Mouse (Mus musculus) stomach, embryonic 14.5 days (tissue): Measurements from ENCODE around the gene Gm9803. TPM values are rescaled to one million over a fixed set of nuclear protein-coding genes. Genes with fewer than 3 reads are reported as not detected.

Source experiments
- ATAC-seq: fragments of 200-750 bp; cut with Nextera tagmentation; 2 replicates; pipeline ENCODE4 v1.8.0; 2017; ENCODE audit warnings: low read depth, moderate TSS enrichment; ENCODE audit not compliant: insufficient number of reproducible peaks, insufficient read depth, low FRiP score
- H3K27ac ChIP-seq: fragments of 300-500 bp; sonication (generic); 2 replicates; pipeline ENCODE4 v1.5.1; 2014; ENCODE audit warnings: mild to moderate bottlenecking, low read length, moderate library complexity, mixed read lengths
- H3K27me3 ChIP-seq: fragments of 300-500 bp; sonication (generic); 2 replicates; pipeline ENCODE4 v1.6.1; 2014; ENCODE audit warnings: low read length, control low read depth, mixed read lengths; ENCODE audit not compliant: control insufficient read depth, insufficient read depth
- H3K36me3 ChIP-seq: fragments of 300-500 bp; sonication (generic); 2 replicates; pipeline ENCODE4 v1.6.1; 2014; ENCODE audit warnings: mild to moderate bottlenecking, control low read depth, low read length, moderate library complexity, mixed read lengths; ENCODE audit not compliant: control insufficient read depth, insufficient read depth
- H3K4me1 ChIP-seq: fragments of 300-500 bp; sonication (generic); 2 replicates; pipeline ENCODE4 v1.6.1; 2014; ENCODE audit warnings: low read length, control low read depth, mixed read lengths; ENCODE audit not compliant: control insufficient read depth, insufficient read depth
- H3K4me2 ChIP-seq: fragments of 300-500 bp; sonication (generic); replicated peaks from 2 replicates; pipeline ENCODE4 v1.6.1; 2014; ENCODE audit warnings: low read depth, low read length, control low read depth
- H3K4me3 ChIP-seq: fragments of 300-500 bp; sonication (generic); 2 replicates; pipeline ENCODE4 v1.5.1; 2014; ENCODE audit warnings: low read depth, low read length, control low read depth
- H3K9ac ChIP-seq: fragments of 300-500 bp; sonication (generic); replicated peaks from 2 replicates; pipeline ENCODE4 v1.6.1; 2014; ENCODE audit warnings: low read depth, mild to moderate bottlenecking, control low read depth, low read length, moderate library complexity, mixed read lengths
- H3K9me3 ChIP-seq: fragments of 300-500 bp; sonication (generic); 2 replicates; pipeline ENCODE4 v1.6.1; 2016; ENCODE audit warnings: low read depth, low read length, control low read depth; ENCODE audit not compliant: control insufficient read depth
- WGBS: fragments of 180-500 bp; shearing (Covaris S2); extraction: QIAGEN DNeasy Blood & Tissue Kit; methylation state at CpG from one replicate; pipeline ENCODE4 v1.1.7; 2014; 5-methylcytosine and 5-hydroxymethylcytosine counted together
- polyA plus RNA-seq: library from polyadenylated mRNA; unstranded; fragments of >200 nt; fragmentation: Nextera tagmentation; extraction: Ambion mirVana; gene quantifications from 2 replicates; pipeline ENCODE4 v1.2.1, GENCODE M21; 2014

Gm9803 gene
- polyA plus RNA-seq, 1 experiment from 2014 or later, result 13.6 TPM

GRCm38 (mm10) chr10:43481179-43481578 is 42.7 kb upstream of the Gm9803 start:
- 35% methylated on average over 4 of the region's 4 CpGs for WGBS
- no peak overlapping the region for H3K9ac ChIP-seq
- no peaks in the 10 kb centered on the region for H3K36me3 ChIP-seq
- H3K27ac ChIP-seq, result no peak overlapping the region
- no peaks in the 10 kb centered on the region for H3K27me3 ChIP-seq
- H3K4me2 ChIP-seq, result no peak overlapping the region
- no peak overlapping the region for H3K4me3 ChIP-seq
- H3K9me3 ChIP-seq, result no peaks in the 10 kb centered on the region
- peaks cover 25% of the 10 kb centered on the region; the same call in 1 of the 2 replicates for H3K4me1 ChIP-seq
- ATAC-seq, result no peak

GRCm38 (mm10) chr10:43482021-43482420 is 41.9 kb upstream of the Gm9803 start:
- Histone ChIP-seq H3K9ac (no peak overlapping the region), H3K4me1 (peaks cover 25% of the 10 kb centered on the region; the same call in 1 of the 2 replicates), H3K36me3 (no peaks in the 10 kb centered on the region), H3K27me3 (no peaks in the 10 kb centered on the region), H3K9me3 (no peaks in the 10 kb centered on the region), H3K4me2 (no peak overlapping the region), H3K4me3 (no peak overlapping the region), H3K27ac (no peak overlapping the region)
- 94% methylated on average over 5 of the region's 5 CpGs for WGBS
- no peak for ATAC-seq

GRCm38 (mm10) chr10:43483426-43483995 is 40.4 kb upstream of the Gm9803 start:
- Histone ChIP-seq H3K4me1 (peaks cover 17% of the 10 kb centered on the region; the same call in 1 of the 2 replicates), H3K9ac (no peak overlapping the region; the same call in 1 of the 2 replicates)
- no peak for ATAC-seq

GRCm38 (mm10) chr10:43485751-43486268 is 38.1 kb upstream of the Gm9803 start:
- H3K4me1 ChIP-seq, result peaks cover 19% of the 10 kb centered on the region; the same call in 1 of the 2 replicates
- H3K36me3 ChIP-seq, result no peaks in the 10 kb centered on the region
- no peak overlapping the region for H3K4me2 ChIP-seq
- ATAC-seq, result no peak
- H3K27me3 ChIP-seq, result no peaks in the 10 kb centered on the region
- H3K27ac ChIP-seq, result no peak overlapping the region
- WGBS, result 83% methylated on average over 6 of the region's 6 CpGs
- no peak overlapping the region for H3K9ac ChIP-seq
- H3K9me3 ChIP-seq, result no peaks in the 10 kb centered on the region
- H3K4me3 ChIP-seq, result no peak overlapping the region

More at GRCm38 (mm10) chr10:43483426-43483995, 40.4 kb upstream of the Gm9803 start:
- Histone ChIP-seq H3K4me3 (no peak overlapping the region), H3K27ac (0 out of 2 replicates have a peak overlapping the region, but pooled peaks have one; percentile 4), H3K36me3 (no peaks in the 10 kb centered on the region), H3K9me3 (no peaks in the 10 kb centered on the region), H3K4me2 (no peak overlapping the region; the same call in 1 of the 2 replicates), H3K27me3 (no peaks in the 10 kb centered on the region)
- 35% methylated on average over 9 of the region's 9 CpGs for WGBS

- no peak overlapping the region for H3K9ac ChIP-seq
- H3K4me2 ChIP-seq, result no peak overlapping the region
- peaks cover 19% of the 10 kb centered on the region; the same call in 1 of the 2 replicates for H3K4me1 ChIP-seq
- 84% methylated on average over 3 of the region's 3 CpGs for WGBS
- no peaks in the 10 kb centered on the region for H3K9me3 ChIP-seq
- H3K4me3 ChIP-seq, result no peak overlapping the region
- ATAC-seq, result no peak
- no peaks in the 10 kb centered on the region for H3K27me3 ChIP-seq
- no peak overlapping the region for H3K27ac ChIP-seq
- H3K36me3 ChIP-seq, result no peaks in the 10 kb centered on the region
Measured at GRCm38 (mm10) chr10:43487441-43488010, 36.4 kb upstream of the Gm9803 start.

- Histone ChIP-seq H3K36me3 (no peaks in the 10 kb centered on the region), H3K4me2 (no peak overlapping the region), H3K4me1 (peaks cover 12% of the 10 kb centered on the region; the same call in 1 of the 2 replicates), H3K27me3 (no peaks in the 10 kb centered on the region), H3K4me3 (no peak overlapping the region), H3K27ac (no peak overlapping the region), H3K9me3 (no peaks in the 10 kb centered on the region), H3K9ac (no peak overlapping the region)
- 69% methylated on average over 4 of the region's 4 CpGs for WGBS
- no peak for ATAC-seq
Measured at GRCm38 (mm10) chr10:43488258-43488657, 35.6 kb upstream of the Gm9803 start.

GRCm38 (mm10) chr10:43489139-43489538 is 34.7 kb upstream of the Gm9803 start:
- Histone ChIP-seq H3K9me3 (no peaks in the 10 kb centered on the region), H3K27me3 (no peaks in the 10 kb centered on the region), H3K4me3 (no peak overlapping the region), H3K36me3 (no peaks in the 10 kb centered on the region), H3K27ac (no peak overlapping the region), H3K4me2 (no peak overlapping the region), H3K9ac (no peak overlapping the region), H3K4me1 (peaks cover 8% of the 10 kb centered on the region; the same call in 1 of the 2 replicates)
- ATAC-seq, result no peak
- WGBS, result 79% methylated on average over 7 of the region's 7 CpGs

GRCm38 (mm10) chr10:43489550-43489949 is 34.3 kb upstream of the Gm9803 start:
- WGBS, result 38% methylated on average over 6 of the region's 6 CpGs
- no peak overlapping the region for H3K9ac ChIP-seq
- peaks cover 8% of the 10 kb centered on the region; the same call in 1 of the 2 replicates for H3K4me1 ChIP-seq
- H3K27me3 ChIP-seq, result no peaks in the 10 kb centered on the region
- H3K4me3 ChIP-seq, result no peak overlapping the region
- H3K9me3 ChIP-seq, result no peaks in the 10 kb centered on the region
- no peak overlapping the region for H3K27ac ChIP-seq
- ATAC-seq, result no peak
- H3K36me3 ChIP-seq, result no peaks in the 10 kb centered on the region; the same call in 1 of the 2 replicates
- H3K4me2 ChIP-seq, result no peak overlapping the region
